Mouse (Mus musculus) B cell, adult 2 months (primary cell): ENCODE results near the gene Rbms3.

Experiments used
- DNase-seq, 2 experiments: peaks; one replicate each; pipeline ENCODE4 v3.0.0; 2022

Rbms3 gene

GRCm38 (mm10) chr9:116873033-116873975 lies 756.4 kb downstream of the Rbms3 start:
- no peak for DNase-seq

GRCm38 (mm10) chr9:116872346-116872745 lies 757.4 kb downstream of the Rbms3 start:
- DNase-seq = no peak

GRCm38 (mm10) chr9:116871576-116871975 lies 758.1 kb downstream of the Rbms3 start:
- DNase-seq = no peak

- DNase-seq = no peak
Measured at GRCm38 (mm10) chr9:116866060-116866459, 763.7 kb downstream of the Rbms3 start.

- DNase-seq = no peak
Measured at GRCm38 (mm10) chr9:116863626-116864025, 766.1 kb downstream of the Rbms3 start.

GRCm38 (mm10) chr9:116862341-116862740 lies 767.4 kb downstream of the Rbms3 start:
- no peak for DNase-seq

GRCm38 (mm10) chr9:116857861-116858595 lies 771.7 kb downstream of the Rbms3 start:
- no peak for DNase-seq

- no peak for DNase-seq
Measured at GRCm38 (mm10) chr9:116857151-116857550, 772.6 kb downstream of the Rbms3 start.

GRCm38 (mm10) chr9:116855744-116856143 lies 774.0 kb downstream of the Rbms3 start:
- DNase-seq = no peak

GRCm38 (mm10) chr9:116848905-116849304 lies 780.8 kb downstream of the Rbms3 start:
- no peak for DNase-seq

GRCm38 (mm10) chr9:116848166-116848565 lies 781.5 kb downstream of the Rbms3 start:
- DNase-seq = no peak

- DNase-seq = no peak
Measured at GRCm38 (mm10) chr9:116847241-116848135, 782.2 kb downstream of the Rbms3 start.

GRCm38 (mm10) chr9:116834949-116835348 lies 794.8 kb downstream of the Rbms3 start:
- no peak for DNase-seq

- no peak for DNase-seq
Measured at GRCm38 (mm10) chr9:116833677-116834076, 796.0 kb downstream of the Rbms3 start.

- no peak for DNase-seq
Measured at GRCm38 (mm10) chr9:116832822-116833221, 796.9 kb downstream of the Rbms3 start.

- no peak for DNase-seq
Measured at GRCm38 (mm10) chr9:116831386-116831785, 798.3 kb downstream of the Rbms3 start.

- no peak for DNase-seq
Measured at GRCm38 (mm10) chr9:116829929-116830328, 799.8 kb downstream of the Rbms3 start.

- DNase-seq = no peak
Measured at GRCm38 (mm10) chr9:116821601-116822000, 808.1 kb downstream of the Rbms3 start.

GRCm38 (mm10) chr9:116817196-116817595 lies 812.5 kb downstream of the Rbms3 start:
- no peak for DNase-seq

- no peak for DNase-seq
Measured at GRCm38 (mm10) chr9:116814495-116815094, 815.1 kb downstream of the Rbms3 start.

GRCm38 (mm10) chr9:116813396-116813795 lies 816.3 kb downstream of the Rbms3 start:
- no peak for DNase-seq

GRCm38 (mm10) chr9:116809260-116809659 lies 820.5 kb downstream of the Rbms3 start:
- no peak for DNase-seq
